ENCODE assay signal across 7 mouse cellular contexts in genomic region chr13:98427660-98428059, GRCm38 (mm10).
DNase-seq lines count a peak whose midpoint lies in the region; ATAC-seq and TF ChIP-seq lines count a peak whose summit lies in the region.
"Not testable (repeated sequence)": the region's sequence is repeated elsewhere in the genome, so short reads cannot be mapped to it uniquely, and the experiment has no call there.

No protein-coding gene starts in this region.

- H3K4me1 ChIP-seq in embryonic facial prominence, embryonic 10.5 days, result peaks cover 41% of the 10 kb centered on the region
- not testable (repeated sequence) for H3K4me1 ChIP-seq in forebrain, postnatal 0 days (ENCODE audit: insufficient read depth); hindbrain, embryonic 14.5 days (replicated peaks; ENCODE audit: control insufficient read depth, insufficient read depth, low read length); midbrain, embryonic 12.5 days
- H3K4me1 ChIP-seq in kidney, embryonic 16.5 days (ENCODE audit: insufficient read depth, low read length), result peaks cover 24% of the 10 kb centered on the region

- peak overlapping the region; percentile 39 for H3K4me2 ChIP-seq in forebrain, postnatal 0 days (ENCODE audit: low read depth)
- H3K4me2 ChIP-seq in hindbrain, embryonic 14.5 days (replicated peaks), result peak overlapping the region; percentile 46
- peak overlapping the region; percentile 46 for H3K4me2 ChIP-seq in kidney, embryonic 16.5 days (replicated peaks; ENCODE audit: low read depth, low read length)
- peak overlapping the region; percentile 40 for H3K4me2 ChIP-seq in midbrain, embryonic 12.5 days (replicated peaks)

- H3K9me3 ChIP-seq in embryonic facial prominence, embryonic 10.5 days; forebrain, postnatal 0 days (ENCODE audit: low read length); hindbrain, embryonic 14.5 days (ENCODE audit: control insufficient read depth, low read length); kidney, embryonic 16.5 days (ENCODE audit: low read length); midbrain, embryonic 12.5 days: not testable (repeated sequence)

- H3K4me3 ChIP-seq in embryonic facial prominence, embryonic 10.5 days, result peak overlapping the region; percentile 32; the same call in 1 of the 2 replicates
- H3K4me3 ChIP-seq in forebrain, postnatal 0 days (ENCODE audit: low read depth, low read length), result peak overlapping the region; percentile 16
- H3K4me3 ChIP-seq in hindbrain, embryonic 14.5 days (replicated peaks; ENCODE audit: low read length), result not testable (repeated sequence)
- peak overlapping the region; percentile 15; the same call in 1 of the 2 replicates for H3K4me3 ChIP-seq in kidney, embryonic 16.5 days (ENCODE audit: low read length)
- H3K4me3 ChIP-seq in midbrain, embryonic 12.5 days, result peak overlapping the region; percentile 15; the same call in 1 of the 2 replicates

- peak; percentile 62 for DNase-seq in embryonic facial prominence, embryonic 10.5 days (ENCODE audit: low spot score)
- DNase-seq in forebrain, postnatal 0 days; hindbrain, embryonic 14.5 days (ENCODE audit: low spot score): not testable (repeated sequence)
- DNase-seq in liver, result peak; percentile 5
- DNase-seq in retina, postnatal 1 day, result peak; percentile 59

- H3K36me3 ChIP-seq in embryonic facial prominence, embryonic 10.5 days (replicated peaks); forebrain, postnatal 0 days (ENCODE audit: insufficient read depth); hindbrain, embryonic 14.5 days (replicated peaks; ENCODE audit: control insufficient read depth, insufficient read depth); kidney, embryonic 16.5 days (ENCODE audit: insufficient read depth, low read length); midbrain, embryonic 12.5 days: not testable (repeated sequence)

- WGBS in embryonic facial prominence, embryonic 10.5 days, result 13% methylated on average over 16 of the region's 16 CpGs
- 6% methylated on average over 16 of the region's 16 CpGs for WGBS in forebrain, postnatal 0 days
- WGBS in hindbrain, embryonic 14.5 days, result 10% methylated on average over 16 of the region's 16 CpGs
- 5% methylated on average over 16 of the region's 16 CpGs for WGBS in kidney, embryonic 16.5 days
- 12% methylated on average over 16 of the region's 16 CpGs for WGBS in midbrain, embryonic 12.5 days

- TF ChIP-seq CTCF in forebrain, postnatal 0 days (IDR thresholded peaks at IDR 0.05; ENCODE audit: low read depth), result not testable (repeated sequence)

- peak; percentile 51; the same call in 1 of the 2 replicates for ATAC-seq in forebrain, postnatal 0 days
- ATAC-seq in hindbrain, embryonic 14.5 days (ENCODE audit: low FRiP score), result peak; percentile 24; the same call in 1 of the 2 replicates
- ATAC-seq in kidney, embryonic 16.5 days (ENCODE audit: low FRiP score, low TSS enrichment), result 0 out of 2 replicates have a peak, but pooled peaks have one; percentile 22
- ATAC-seq in midbrain, embryonic 12.5 days (ENCODE audit: low FRiP score, low read depth), result peak; percentile 80

- peaks cover 55% of the 10 kb centered on the region for H3K27me3 ChIP-seq in embryonic facial prominence, embryonic 10.5 days (replicated peaks; ENCODE audit: low read depth, poor library complexity, severe bottlenecking)
- not testable (repeated sequence) for H3K27me3 ChIP-seq in forebrain, postnatal 0 days (ENCODE audit: insufficient read depth, low read length)
- H3K27me3 ChIP-seq in hindbrain, embryonic 14.5 days (ENCODE audit: control insufficient read depth, insufficient read depth, low read length), result peaks cover 34% of the 10 kb centered on the region
- H3K27me3 ChIP-seq in kidney, embryonic 16.5 days (ENCODE audit: insufficient read depth, low read length), result peaks cover 60% of the 10 kb centered on the region
- H3K27me3 ChIP-seq in midbrain, embryonic 12.5 days, result peaks cover 41% of the 10 kb centered on the region

- 0 out of 2 replicates have a peak overlapping the region, but pooled peaks have one; percentile 10 for H3K9ac ChIP-seq in forebrain, postnatal 0 days
- H3K9ac ChIP-seq in hindbrain, embryonic 14.5 days, result peak overlapping the region; percentile 45; the same call in 1 of the 2 replicates
- H3K9ac ChIP-seq in kidney, embryonic 16.5 days (replicated peaks; ENCODE audit: low read length); midbrain, embryonic 12.5 days (replicated peaks): not testable (repeated sequence)

- not testable (repeated sequence) for H3K27ac ChIP-seq in embryonic facial prominence, embryonic 10.5 days (replicated peaks); forebrain, postnatal 0 days (ENCODE audit: low read depth, low read length); hindbrain, embryonic 14.5 days; kidney, embryonic 16.5 days (ENCODE audit: low read length); midbrain, embryonic 12.5 days (replicated peaks)

Comparison
In these comparisons a context has a peak if more than half of its experiments do, and no peak if none do; other contexts are left out.
1. ATAC-seq: peak in every context shown above with its lines; median percentile 80 in midbrain, embryonic 12.5 days; 51 in forebrain, postnatal 0 days; 24 in hindbrain, embryonic 14.5 days; 22 in kidney, embryonic 16.5 days.